Mouse (Mus musculus) embryonic fibroblast, embryonic 13.5 days (primary cell): ENCODE data around the gene Setd2.

ENCODE experiments used
- CTCF ChIP-seq: IDR thresholded peaks from 2 replicates; pipeline ENCODE4 v1.5.1; 2011; ENCODE audit warnings: mild to moderate bottlenecking, control low read depth, low read length, moderate library complexity, borderline replicate concordance; ENCODE audit not compliant: insufficient read depth
- POLR2A ChIP-seq: IDR thresholded peaks from 2 replicates; pipeline ENCODE4 v1.6.1; 2011; ENCODE audit warnings: low read depth, mild to moderate bottlenecking, control low read depth, low read length, moderate library complexity

- TF ChIP-seq CTCF (no peak), POLR2A (no peak)
These were observed 1.2 kb downstream of the Setd2 start for GRCm38 (mm10) chr9:110533645-110534044.
